Mouse (Mus musculus) MEL (cell line): ENCODE results near the gene Atrnl1.

ENCODE experiments used
- CTCF ChIP-seq, 3 experiments: IDR thresholded peaks in 2 of 3; conservative IDR thresholded peaks in 1 of 3; 2 replicates each; pipeline ENCODE4 v1.5.1; 2011 to 2012; ENCODE audit warnings: low read length in 3 of 3, low read depth in 2 of 3, mild to moderate bottlenecking in 2 of 3, improper control_type of control experiment in 1 of 3, inconsistent platforms in 1 of 3, mixed read lengths in 1 of 3, moderate library complexity in 1 of 3; ENCODE audit not compliant: control insufficient read depth in 1 of 3, insufficient read depth in 1 of 3, poor library complexity in 1 of 3, severe bottlenecking in 1 of 3
- EP300 ChIP-seq, 2 experiments: IDR thresholded peaks; 2 replicates each; pipeline ENCODE4 v1.6.1; 2011; ENCODE audit warnings: improper control_type of control experiment in 2 of 2, low read length in 2 of 2, low read depth in 1 of 2, mild to moderate bottlenecking in 1 of 2
- ETS1 ChIP-seq: IDR thresholded peaks from 2 replicates; pipeline ENCODE4 v1.6.1; 2012; ENCODE audit warnings: low read depth, mild to moderate bottlenecking, inconsistent platforms, low read length, improper control_type of control experiment, moderate library complexity
- GABPA ChIP-seq: IDR thresholded peaks from 2 replicates; pipeline ENCODE4 v1.6.1; 2012; ENCODE audit warnings: low read depth, mild to moderate bottlenecking, inconsistent platforms, low read length, improper control_type of control experiment, moderate library complexity
- MAX ChIP-seq: IDR thresholded peaks from 2 replicates; pipeline ENCODE4 v1.6.1; 2011; ENCODE audit warnings: low read length, improper control_type of control experiment
- MAZ ChIP-seq: IDR thresholded peaks from 2 replicates; pipeline ENCODE4 v1.6.1; 2012; ENCODE audit warnings: low read depth, mild to moderate bottlenecking, inconsistent platforms, low read length, improper control_type of control experiment
- NRF1 ChIP-seq: IDR thresholded peaks from 2 replicates; pipeline ENCODE4 v1.6.1; 2014; ENCODE audit warnings: low read depth, mild to moderate bottlenecking, inconsistent platforms, low read length, improper control_type of control experiment, moderate library complexity; ENCODE audit not compliant: poor library complexity, insufficient read depth, severe bottlenecking
- SIN3A ChIP-seq: IDR thresholded peaks from 2 replicates; pipeline ENCODE4 v1.6.1; 2012; ENCODE audit warnings: low read length, improper control_type of control experiment, inconsistent platforms
- TCF12 ChIP-seq: IDR thresholded peaks from 2 replicates; pipeline ENCODE4 v1.6.1; 2014; ENCODE audit warnings: low read depth, mild to moderate bottlenecking, inconsistent platforms, low read length, improper control_type of control experiment, moderate library complexity
- USF1 ChIP-seq: IDR thresholded peaks from 2 replicates; pipeline ENCODE4 v1.6.1; 2014; ENCODE audit warnings: low read depth, mild to moderate bottlenecking, inconsistent platforms, low read length, improper control_type of control experiment, moderate library complexity
- ZC3H11A ChIP-seq: IDR thresholded peaks from 2 replicates; pipeline ENCODE4 v1.6.1; 2012; ENCODE audit warnings: low read depth, mild to moderate bottlenecking, inconsistent platforms, low read length, improper control_type of control experiment

GRCm38 (mm10) chr19:58120661-58121060 is 509.8 kb downstream of the Atrnl1 start:
- TF ChIP-seq MAX (no peak), TCF12 (no peak), EP300 (IDR thresholded peaks at IDR 0.05; ENCODE audit: low read depth in 1 of 2, low read length in 2 of 2) (no peak), GABPA (no peak), CTCF (IDR thresholded peaks at IDR 0.05 in 2 of 3, conservative IDR thresholded peaks at IDR 0.05 in 1 of 3; ENCODE audit: control insufficient read depth in 1 of 3, insufficient read depth in 1 of 3, low read depth in 2 of 3, low read length in 3 of 3, poor library complexity in 1 of 3, severe bottlenecking in 1 of 3) (no peak), ZC3H11A (no peak), NRF1 (no peak), MAZ (no peak), USF1 (no peak), ETS1 (no peak), SIN3A (no peak)
